Mouse (Mus musculus) lung, embryonic 14.5 days (tissue): ENCODE data around the gene Ankrd66. TPM values are rescaled to one million over a fixed set of nuclear protein-coding genes. Genes with fewer than 3 reads are reported as not detected.
A peak's percentile ranks its signal among the peaks of the same experiment; 100 is the strongest.

ENCODE experiments used
- ATAC-seq: fragments of 200-750 bp; cut with Nextera tagmentation; 2 replicates; pipeline ENCODE4 v1.8.0; 2017; ENCODE audit warnings: mild to moderate bottlenecking, moderate TSS enrichment, moderate library complexity; ENCODE audit not compliant: insufficient read depth
- DNase-seq: peaks from one replicate; pipeline ENCODE4 v3.0.0-alpha.2; 2015
- H3K27ac ChIP-seq: fragments of 300-500 bp; sonication (generic); 2 replicates; pipeline ENCODE4 v1.5.1; 2014; ENCODE audit warnings: low read depth, mild to moderate bottlenecking, moderate library complexity
- H3K27me3 ChIP-seq: fragments of 300-500 bp; sonication (generic); 2 replicates; pipeline ENCODE4 v1.6.1; 2014; ENCODE audit warnings: low read length, control low read depth; ENCODE audit not compliant: insufficient read depth
- H3K36me3 ChIP-seq: fragments of 300-500 bp; sonication (generic); 2 replicates; pipeline ENCODE4 v1.6.1; 2014; ENCODE audit warnings: control low read depth; ENCODE audit not compliant: insufficient read depth
- H3K4me1 ChIP-seq: fragments of 300-500 bp; sonication (generic); 2 replicates; pipeline ENCODE4 v1.6.1; 2014; ENCODE audit warnings: antibody characterized with exemption, control low read depth; ENCODE audit not compliant: insufficient read depth
- H3K4me2 ChIP-seq: fragments of 300-500 bp; sonication (generic); 2 replicates; pipeline ENCODE4 v1.6.1; 2014; ENCODE audit warnings: mild to moderate bottlenecking
- H3K4me3 ChIP-seq: fragments of 300-500 bp; sonication (generic); 2 replicates; pipeline ENCODE4 v1.5.1; 2014; ENCODE audit warnings: low read depth, low read length
- H3K9ac ChIP-seq: fragments of 300-500 bp; sonication (generic); 2 replicates; pipeline ENCODE4 v1.6.1; 2014
- H3K9me3 ChIP-seq: fragments of 300-500 bp; sonication (generic); 2 replicates; pipeline ENCODE4 v1.6.1; 2016; ENCODE audit warnings: low read depth, low read length, control low read depth
- CTCF ChIP-seq: IDR thresholded peaks from 2 replicates; pipeline ENCODE4 v1.5.1; 2016; ENCODE audit warnings: antibody characterized with exemption, low read depth
- WGBS: fragments of 180-500 bp; shearing (Covaris S2); extraction: QIAGEN DNeasy Blood & Tissue Kit; methylation state at CpG from one replicate; pipeline ENCODE4 v1.1.7; 2014; 5-methylcytosine and 5-hydroxymethylcytosine counted together
- polyA plus RNA-seq: library from polyadenylated mRNA; unstranded; fragments of >200 nt; fragmentation: Nextera tagmentation; extraction: Ambion mirVana; gene quantifications from 2 replicates; pipeline ENCODE4 v1.2.1, GENCODE M21; 2014

Gene Ankrd66
- 0.28 and 0.38 TPM in 2 replicates for polyA plus RNA-seq

GRCm38 (mm10) chr17:43543539-43543938, at the start of gene Ankrd66:
TSS of gene Ankrd66 (minus strand) at chr17:43543639.
- no peak within 1 kb of the TSS for H3K4me3 ChIP-seq
- no peaks in the 10 kb centered on the region for H3K27me3 ChIP-seq
- H3K27ac ChIP-seq: no peak within 1 kb of the TSS
- no peaks in the 10 kb centered on the region for H3K4me1 ChIP-seq
- DNase-seq: no peak
- TF ChIP-seq CTCF: no peak
- no peaks in the 10 kb centered on the region for H3K36me3 ChIP-seq
- ATAC-seq: no peak
- no peak within 1 kb of the TSS for H3K4me2 ChIP-seq
- no peak within 1 kb of the TSS for H3K9ac ChIP-seq
- no peaks in the 10 kb centered on the region for H3K9me3 ChIP-seq
- WGBS: 27% methylated on average over 1 of the region's 1 CpGs

- Histone ChIP-seq H3K9ac (no peak overlapping the region), H3K27me3 (no peaks in the 10 kb centered on the region), H3K4me1 (no peaks in the 10 kb centered on the region), H3K4me3 (no peak overlapping the region), H3K27ac (no peak overlapping the region), H3K4me2 (no peak overlapping the region), H3K36me3 (no peaks in the 10 kb centered on the region), H3K9me3 (no peaks in the 10 kb centered on the region)
- DNase-seq (no peak), ATAC-seq (no peak)
- no peak for TF ChIP-seq CTCF
- 79% methylated on average over 21 of the region's 21 CpGs for WGBS
Observed at GRCm38 (mm10) chr17:43592296-43593291, 49.2 kb upstream of the Ankrd66 start.

- no peaks in the 10 kb centered on the region for H3K27me3 ChIP-seq
- H3K9ac ChIP-seq: no peak overlapping the region
- H3K9me3 ChIP-seq: no peaks in the 10 kb centered on the region
- no peak overlapping the region for H3K4me2 ChIP-seq
- no peak overlapping the region for H3K4me3 ChIP-seq
- DNase-seq (no peak), ATAC-seq (no peak)
- no peak overlapping the region for H3K27ac ChIP-seq
- 83% methylated on average over 5 of the region's 5 CpGs for WGBS
- TF ChIP-seq CTCF: no peak
- H3K36me3 ChIP-seq: no peaks in the 10 kb centered on the region
- no peaks in the 10 kb centered on the region for H3K4me1 ChIP-seq
Observed at GRCm38 (mm10) chr17:43590531-43590930, 47.1 kb upstream of the Ankrd66 start.

- WGBS: 88% methylated on average over 6 of the region's 6 CpGs
- Histone ChIP-seq H3K4me2 (no peak overlapping the region), H3K36me3 (no peaks in the 10 kb centered on the region), H3K9me3 (no peaks in the 10 kb centered on the region), H3K9ac (no peak overlapping the region), H3K27me3 (no peaks in the 10 kb centered on the region), H3K4me1 (no peaks in the 10 kb centered on the region), H3K27ac (no peak overlapping the region), H3K4me3 (no peak overlapping the region)
- TF ChIP-seq CTCF: no peak
- no peak for DNase-seq
- no peak for ATAC-seq
Observed at GRCm38 (mm10) chr17:43589750-43590149, 46.3 kb upstream of the Ankrd66 start.

- no peak for TF ChIP-seq CTCF
- no peak overlapping the region for H3K4me2 ChIP-seq
- no peak overlapping the region for H3K4me3 ChIP-seq
- ATAC-seq: no peak
- H3K27ac ChIP-seq: no peak overlapping the region
- H3K36me3 ChIP-seq: no peaks in the 10 kb centered on the region
- WGBS: 82% methylated on average over 2 of the region's 2 CpGs
- H3K4me1 ChIP-seq: 0 out of 2 replicates have a peak, but pooled peaks cover 2% of the 10 kb centered on the region
- no peak for DNase-seq
- H3K9me3 ChIP-seq: no peaks in the 10 kb centered on the region
- no peaks in the 10 kb centered on the region for H3K27me3 ChIP-seq
- no peak overlapping the region for H3K9ac ChIP-seq
Observed at GRCm38 (mm10) chr17:43587278-43587677, 43.8 kb upstream of the Ankrd66 start.

- 51% methylated on average over 7 of the region's 7 CpGs for WGBS
- H3K4me1 ChIP-seq: 0 out of 2 replicates have a peak, but pooled peaks cover 10% of the 10 kb centered on the region
- TF ChIP-seq CTCF: no peak
- no peaks in the 10 kb centered on the region for H3K9me3 ChIP-seq
- no peak overlapping the region for H3K4me3 ChIP-seq
- no peaks in the 10 kb centered on the region for H3K36me3 ChIP-seq
- H3K4me2 ChIP-seq: no peak overlapping the region
- no peaks in the 10 kb centered on the region for H3K27me3 ChIP-seq
- ATAC-seq: no peak
- H3K9ac ChIP-seq: no peak overlapping the region
- H3K27ac ChIP-seq: no peak overlapping the region
- DNase-seq: peak; percentile 51
Observed at GRCm38 (mm10) chr17:43584771-43585170, 41.3 kb upstream of the Ankrd66 start.

- no peak overlapping the region; the same call in 1 of the 2 replicates for H3K4me3 ChIP-seq
- peak overlapping the region; percentile 67; the same call in 1 of the 2 replicates for H3K27ac ChIP-seq
- WGBS: 19% methylated on average over 8 of the region's 8 CpGs
- H3K36me3 ChIP-seq: no peaks in the 10 kb centered on the region
- no peak overlapping the region for H3K9ac ChIP-seq
- DNase-seq: peak; percentile 63
- H3K9me3 ChIP-seq: no peaks in the 10 kb centered on the region
- no peaks in the 10 kb centered on the region for H3K27me3 ChIP-seq
- peak; percentile 78 for ATAC-seq
- H3K4me1 ChIP-seq: 0 out of 2 replicates have a peak, but pooled peaks cover 10% of the 10 kb centered on the region
- TF ChIP-seq CTCF: no peak
- peak overlapping the region; percentile 35; the same call in 1 of the 2 replicates for H3K4me2 ChIP-seq
Observed at GRCm38 (mm10) chr17:43581012-43581467, 37.6 kb upstream of the Ankrd66 start.
